In the genomic region with DNA sequence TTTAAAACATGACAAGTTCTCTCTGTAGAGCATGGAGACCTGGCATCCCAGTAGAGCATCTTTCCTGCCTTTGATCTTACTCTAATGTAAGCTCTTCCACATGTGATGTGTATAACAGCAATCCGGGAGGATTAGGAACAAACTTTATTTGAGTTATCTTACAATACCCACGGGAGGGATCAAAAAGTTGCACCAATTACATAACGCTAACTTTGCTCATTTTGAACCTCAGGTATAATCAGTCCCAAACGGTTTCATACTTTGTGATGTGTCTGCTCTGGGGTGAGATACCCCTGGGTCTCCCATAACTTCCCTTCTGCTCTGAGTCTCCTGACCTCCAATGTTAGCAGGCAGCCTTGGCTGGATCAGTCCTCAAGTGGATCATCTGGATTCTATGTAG, we compare ENCODE assay signal across 24 mouse cellular contexts. TPM values are rescaled to one million over a fixed set of nuclear protein-coding genes. Genes with fewer than 3 reads are reported as not detected.
"Had no signal": no experiment of that assay in that cellular context is flagged by ENCODE, and none has a peak within 500 bp of the region (broad histone marks: within the 10 kb centered on the region; RNA-seq: fewer than 3 reads in every experiment).

Gene Vmn1r49 (minus strand): TSS at position 101 of the 400 bp plus-strand sequence.

- DNase-seq: retina, postnatal 1 day; right cerebral cortex, adult 18-20 months; right cerebral cortex, postnatal 14 days; right cerebral cortex, postnatal 25 days; right cerebral cortex, postnatal 4 days; spleen, adult 18-20 months; thymus, adult 18-20 months; thymus, adult 2 months; thymus, postnatal 14 days; thymus, postnatal 25 days; thymus, postnatal 36 days; thymus, postnatal 4 days had no signal

- H3K27me3 ChIP-seq: neural tube, embryonic 13.5 days; neural tube, embryonic 15.5 days; stomach, embryonic 15.5 days had no signal

- H3K4me1 ChIP-seq: neural tube, embryonic 13.5 days; neural tube, embryonic 15.5 days; stomach, embryonic 15.5 days had no signal

- H3K36me3 ChIP-seq: neural tube, embryonic 13.5 days; neural tube, embryonic 15.5 days; stomach, embryonic 15.5 days had no signal

- H3K4me3 ChIP-seq: neural tube, embryonic 13.5 days; neural tube, embryonic 15.5 days; stomach, embryonic 15.5 days had no signal

- H3K9ac ChIP-seq: neural tube, embryonic 13.5 days; neural tube, embryonic 15.5 days; stomach, embryonic 15.5 days had no signal

- H3K4me2 ChIP-seq: neural tube, embryonic 13.5 days; neural tube, embryonic 15.5 days; stomach, embryonic 15.5 days had no signal

- H3K9me3 ChIP-seq: stomach, embryonic 15.5 days had no signal

- H3K27ac ChIP-seq: neural tube, embryonic 13.5 days; neural tube, embryonic 15.5 days; stomach, embryonic 15.5 days; stomach, postnatal 0 days had no signal

RNA-seq across cellular contexts. Expression of gene Vmn1r49, which starts in this region (rescaled TPM):
- polyA plus RNA-seq: neural tube, embryonic 13.5 days; neural tube, embryonic 14.5 days; neural tube, embryonic 15.5 days; small intestine, adult 2 months; spleen, adult 2 months; stomach, embryonic 14.5 days; stomach, embryonic 15.5 days; stomach, embryonic 16.5 days; stomach, postnatal 0 days; testis, adult 2 months; thymus, adult 2 months; thymus, postnatal 0 days; urinary bladder, adult 2 months had no signal
